Mouse (Mus musculus): ENCODE measurements around the gene Tcta.
"Not testable (repeated sequence)": the region's sequence is repeated elsewhere in the genome, so short reads cannot be mapped to it uniquely, and the experiment has no call there.

Gene Tcta

DNA sequence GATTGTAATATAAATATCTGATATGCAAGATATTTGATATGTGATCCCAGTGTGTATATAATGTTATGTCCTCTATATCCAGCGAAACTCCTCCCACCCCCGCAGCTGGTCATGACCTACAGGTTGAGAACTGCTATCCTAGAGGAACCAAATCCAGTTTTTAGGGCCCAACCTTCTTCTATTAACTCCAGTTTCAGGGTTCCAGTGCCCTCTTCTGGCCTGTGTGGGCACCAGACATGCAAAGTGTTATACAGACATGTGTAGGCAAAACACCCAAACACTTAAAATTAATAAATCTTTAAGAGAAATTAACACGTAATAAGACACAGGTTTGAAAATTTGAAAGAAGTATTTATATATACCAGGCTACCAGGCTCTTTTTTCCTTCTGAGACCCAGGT lies 11.6 kb upstream of the Tcta start:
- no peak for DNase-seq (ENCODE audit: low spot score in 2 of 2)

DNA sequence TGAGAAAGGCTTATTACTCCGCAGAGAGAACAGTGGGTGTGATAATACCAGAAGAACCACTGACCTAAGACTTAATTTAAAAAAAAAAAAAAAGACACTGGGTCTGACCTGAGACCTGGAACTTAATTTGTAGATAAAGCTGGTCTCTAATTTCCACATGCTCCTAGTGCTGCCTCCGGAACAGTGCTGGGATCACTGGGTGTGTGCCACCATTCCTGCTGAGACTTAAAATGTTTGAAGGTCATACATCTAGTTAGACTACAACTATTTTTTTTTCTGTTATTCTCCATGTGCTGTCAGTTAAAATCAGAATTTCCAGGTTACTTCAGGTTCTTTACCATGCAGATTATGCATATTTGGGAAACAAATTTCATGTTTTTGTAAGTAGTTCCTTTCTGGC lies 2.2 kb upstream of the Tcta start:
- DNase-seq (ENCODE audit: low spot score in 2 of 2): no peak

DNA sequence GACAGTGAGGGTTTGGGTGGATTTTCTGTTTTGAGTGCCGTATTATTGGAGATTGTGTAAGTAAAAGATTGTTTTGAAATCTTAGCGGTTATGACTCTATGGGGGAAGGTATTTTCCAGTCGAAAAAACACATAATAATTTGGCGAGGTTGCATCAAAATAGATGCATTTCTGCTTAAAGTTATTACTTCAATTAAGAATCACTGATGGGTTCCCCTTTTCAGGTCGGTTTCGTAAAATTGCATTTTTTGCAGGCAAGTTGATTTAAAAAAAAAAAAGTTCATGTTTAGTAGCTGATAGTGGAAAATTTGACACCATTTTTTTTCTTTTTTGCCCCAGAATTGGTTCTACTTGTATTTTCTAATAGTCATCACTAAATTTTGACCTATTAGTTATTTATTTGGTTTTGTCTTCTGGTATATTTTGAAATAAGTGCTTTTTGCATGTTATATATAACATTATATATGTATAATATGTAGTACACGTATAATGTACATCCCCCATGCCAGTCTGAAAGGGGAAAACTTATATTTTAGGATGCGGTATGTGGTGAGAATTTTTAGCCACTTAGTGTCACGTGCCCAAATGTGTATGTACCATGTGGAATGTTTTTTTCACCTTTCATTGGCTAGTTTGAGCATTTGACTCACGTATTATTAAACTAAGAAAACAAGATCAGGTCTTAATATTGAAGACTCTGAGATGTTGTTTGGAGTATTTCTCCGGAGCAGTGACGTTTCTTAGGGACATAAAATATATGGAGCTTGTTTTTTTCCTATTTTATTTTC lies 1.3 kb upstream of the Tcta start:
- no peak for DNase-seq (ENCODE audit: low spot score in 2 of 2)

DNA sequence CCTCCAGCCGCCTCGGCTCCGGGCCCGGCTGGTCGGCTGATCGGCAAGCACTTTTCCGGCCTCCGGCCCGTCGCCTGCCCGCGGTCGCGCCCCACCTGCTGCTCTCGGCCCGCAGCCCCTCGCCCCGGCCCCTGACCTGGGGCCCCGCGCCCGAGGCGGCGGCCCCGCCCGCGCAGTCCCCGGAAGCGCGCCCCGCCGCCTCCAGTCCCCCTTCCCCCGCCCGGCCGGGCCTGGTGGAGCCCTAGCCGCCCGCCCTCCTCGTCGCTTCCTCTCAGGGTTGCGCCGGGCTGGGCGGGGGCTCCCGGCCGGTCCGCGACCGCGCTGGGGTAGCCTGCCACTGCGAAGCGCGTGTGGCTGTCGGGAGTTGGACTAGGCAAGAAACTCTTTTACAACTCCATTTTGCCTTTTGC lies 616 bp upstream of the Tcta start:
- peak in 1 of 2 experiments; percentile 41 for DNase-seq (ENCODE audit: low spot score in 2 of 2)

DNA sequence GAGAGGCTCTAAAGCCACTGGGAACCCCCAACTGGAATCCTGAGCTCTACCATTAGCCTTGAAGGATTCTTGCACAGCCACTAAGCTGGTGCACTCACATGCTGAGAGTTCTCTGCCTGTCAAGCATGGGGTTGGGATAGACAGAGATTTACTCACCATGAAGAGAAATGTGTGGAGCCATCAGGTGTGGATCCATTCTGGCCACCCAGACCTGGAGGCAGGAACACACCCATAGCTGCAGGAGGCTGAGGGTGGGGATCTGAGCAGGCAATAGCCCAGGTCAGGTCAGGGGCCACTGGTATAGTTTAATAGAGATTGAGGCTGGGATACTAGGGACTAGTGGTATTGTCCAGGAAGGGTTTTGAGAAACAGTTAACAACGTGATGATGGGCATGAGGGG lies 790 bp downstream of the Tcta start:
- DNase-seq (ENCODE audit: low spot score in 2 of 2): no peak

DNA sequence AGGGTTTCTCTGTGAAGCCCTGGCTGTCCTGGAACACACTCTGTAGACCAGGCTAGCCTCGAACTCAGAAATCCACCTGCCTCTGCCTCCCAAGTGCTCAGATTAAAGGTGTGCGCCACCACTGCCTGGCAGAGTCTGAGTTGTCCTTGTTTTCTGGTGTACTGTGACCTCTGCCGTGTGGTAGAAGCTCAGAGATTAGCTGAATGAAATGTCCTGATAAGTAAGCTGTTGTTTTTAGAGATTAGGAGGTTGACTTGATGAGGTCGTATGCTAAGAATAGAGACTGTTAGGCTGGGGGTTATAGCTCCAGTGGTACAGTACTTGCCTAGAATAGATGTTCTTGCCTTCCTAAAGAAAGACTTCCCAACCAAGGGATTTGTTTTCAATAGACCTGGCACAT lies 1.2 kb downstream of the Tcta start:
- DNase-seq (ENCODE audit: low spot score in 2 of 2): no peak

DNA sequence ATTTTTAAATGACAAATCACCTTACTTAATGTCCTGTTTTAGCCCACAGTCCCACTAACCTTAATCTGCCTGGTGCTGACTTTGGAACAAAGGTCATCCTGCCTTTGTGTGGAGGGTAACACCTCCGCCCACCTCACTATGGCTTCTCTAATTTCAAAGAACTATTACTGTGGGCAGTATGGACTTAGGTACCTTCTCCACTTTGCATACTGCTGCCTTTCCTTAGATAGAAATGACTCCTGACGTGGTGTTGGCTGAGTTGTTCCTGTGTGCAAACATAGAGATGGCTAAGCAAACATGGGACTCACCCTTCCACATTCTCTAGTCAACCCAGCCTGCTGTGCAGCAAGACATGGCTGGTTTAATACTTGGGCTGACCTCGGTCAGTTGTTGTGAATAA lies 4.1 kb downstream of the Tcta start:
- DNase-seq (ENCODE audit: low spot score in 2 of 2): no peak

DNA sequence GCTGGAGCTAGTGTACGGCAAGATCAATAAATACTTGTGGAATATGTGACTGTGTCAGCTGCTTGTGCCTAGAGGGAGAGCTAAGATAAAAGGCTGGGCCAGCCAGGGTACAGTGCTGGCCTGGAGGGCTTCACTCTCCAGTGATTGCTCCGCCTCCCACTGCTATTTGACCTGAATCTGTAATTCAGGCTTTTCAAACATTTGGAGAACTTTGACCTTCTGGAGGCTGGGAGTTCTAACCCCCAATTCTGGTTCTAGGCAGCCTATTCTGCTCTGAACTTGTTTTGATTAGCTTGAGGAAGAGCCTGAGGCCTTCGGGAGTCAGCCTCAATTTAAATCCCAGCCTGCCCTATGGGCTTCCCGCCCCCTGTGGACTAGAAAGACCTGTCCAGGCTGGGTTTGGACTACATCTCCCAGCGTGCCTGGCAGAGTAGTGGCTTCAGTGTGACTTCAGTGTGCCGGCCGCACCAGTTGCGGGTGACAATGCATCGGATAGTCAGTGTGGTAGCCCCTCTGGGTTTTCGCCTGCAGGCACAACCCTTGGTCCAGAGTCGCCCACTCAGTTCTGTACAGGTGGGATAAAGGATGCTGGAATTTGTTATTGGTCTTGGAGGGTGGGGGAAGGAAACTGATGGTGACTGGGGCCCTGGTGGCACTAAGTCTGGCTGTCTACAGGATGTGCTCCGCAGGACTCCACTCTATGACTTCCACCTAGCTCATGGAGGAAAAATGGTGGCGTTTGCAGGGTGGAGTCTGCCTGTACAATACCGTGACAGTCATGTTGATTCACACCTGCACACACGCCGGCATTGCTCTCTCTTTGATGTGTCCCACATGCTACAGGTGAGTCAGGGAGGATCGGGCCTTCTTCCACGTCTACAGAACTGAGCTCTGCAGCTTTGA lies 9.3 kb downstream of the Tcta start, which contains the start of gene Amt:
Amt (plus strand) TSS at position 401 of the 903 bp plus-strand sequence.
- no peak for DNase-seq (ENCODE audit: low spot score in 2 of 2)

DNA sequence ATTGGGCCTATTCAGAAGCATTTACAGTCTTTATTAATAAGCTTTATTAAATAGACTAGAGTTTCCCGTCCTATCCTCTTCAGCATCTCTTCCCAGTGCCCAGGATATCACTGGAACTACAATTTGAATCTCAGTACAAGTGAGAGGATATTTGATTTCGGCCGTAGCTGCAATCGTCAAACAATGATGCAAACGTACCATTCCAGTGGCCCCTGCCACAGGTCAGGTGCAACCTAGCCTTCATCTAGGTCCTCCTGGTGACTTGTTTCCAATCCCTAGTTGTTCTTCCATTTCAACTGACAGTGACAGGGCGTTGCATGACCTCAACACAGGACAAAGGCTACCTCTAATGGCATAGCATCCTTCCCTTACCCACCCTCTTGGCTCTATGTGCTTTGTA lies 15.2 kb downstream of the Tcta start:
- no peak for DNase-seq (ENCODE audit: low spot score in 2 of 2)

DNA sequence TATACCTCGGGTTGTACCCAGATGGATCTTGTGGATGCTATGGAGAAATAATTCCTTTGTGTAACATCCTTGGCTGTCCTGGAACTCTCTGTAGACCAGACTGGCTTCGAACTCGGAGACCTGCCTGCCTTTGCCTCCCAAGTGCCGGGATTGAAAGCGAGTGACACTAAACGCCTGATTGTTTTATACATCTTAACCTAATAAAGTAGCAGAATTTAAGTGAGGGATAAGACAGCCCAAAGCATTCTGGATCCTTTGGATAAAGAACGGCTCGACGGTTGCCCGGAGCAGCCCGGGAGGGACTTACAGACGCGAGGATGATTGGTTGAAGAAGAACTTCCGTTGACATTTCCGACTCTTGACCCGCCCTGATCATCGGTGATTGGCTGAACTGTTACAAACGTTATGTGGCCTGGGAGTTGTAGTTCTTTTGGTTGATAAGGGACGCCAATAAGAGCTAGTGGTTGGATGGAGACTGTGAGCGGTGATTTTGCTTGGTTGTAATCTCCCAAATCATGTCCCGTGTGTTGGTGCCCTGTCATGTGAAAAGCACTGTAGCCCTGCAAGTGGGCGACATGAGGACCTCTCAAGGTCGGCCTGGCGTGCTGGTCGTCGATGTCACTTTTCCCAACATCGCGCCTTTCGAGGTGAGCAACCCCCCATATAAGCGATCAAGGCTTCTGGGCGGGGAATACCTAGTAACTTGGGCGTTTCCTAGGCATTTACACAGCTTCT lies 15.8 kb downstream of the Tcta start, which contains the start of gene Nicn1:
Nicn1 (plus strand) TSS at position 414 of the 735 bp plus-strand sequence.
- DNase-seq (ENCODE audit: low spot score in 2 of 2): peak; percentile 93 to 97

DNA sequence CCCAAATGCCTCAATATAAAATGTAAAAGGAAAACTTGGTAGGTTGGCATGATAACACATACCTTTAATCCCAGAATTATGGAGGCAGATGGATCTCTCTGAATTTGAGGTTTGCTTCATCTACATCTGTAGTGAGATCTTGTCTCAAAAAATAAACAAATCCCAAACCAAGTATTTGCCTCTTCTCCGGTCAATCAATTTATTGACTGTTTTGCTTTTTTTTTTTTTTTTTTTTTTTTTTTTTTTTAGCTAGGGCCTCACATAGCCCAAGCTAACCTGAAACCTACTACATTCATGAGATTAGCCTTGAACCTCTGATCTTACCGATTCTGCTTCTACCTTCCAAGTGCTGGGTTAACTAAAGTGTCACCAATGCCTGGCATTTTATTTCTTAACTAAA lies 16.6 kb downstream of the Tcta start:
- DNase-seq (ENCODE audit: low spot score in 2 of 2): no peak

DNA sequence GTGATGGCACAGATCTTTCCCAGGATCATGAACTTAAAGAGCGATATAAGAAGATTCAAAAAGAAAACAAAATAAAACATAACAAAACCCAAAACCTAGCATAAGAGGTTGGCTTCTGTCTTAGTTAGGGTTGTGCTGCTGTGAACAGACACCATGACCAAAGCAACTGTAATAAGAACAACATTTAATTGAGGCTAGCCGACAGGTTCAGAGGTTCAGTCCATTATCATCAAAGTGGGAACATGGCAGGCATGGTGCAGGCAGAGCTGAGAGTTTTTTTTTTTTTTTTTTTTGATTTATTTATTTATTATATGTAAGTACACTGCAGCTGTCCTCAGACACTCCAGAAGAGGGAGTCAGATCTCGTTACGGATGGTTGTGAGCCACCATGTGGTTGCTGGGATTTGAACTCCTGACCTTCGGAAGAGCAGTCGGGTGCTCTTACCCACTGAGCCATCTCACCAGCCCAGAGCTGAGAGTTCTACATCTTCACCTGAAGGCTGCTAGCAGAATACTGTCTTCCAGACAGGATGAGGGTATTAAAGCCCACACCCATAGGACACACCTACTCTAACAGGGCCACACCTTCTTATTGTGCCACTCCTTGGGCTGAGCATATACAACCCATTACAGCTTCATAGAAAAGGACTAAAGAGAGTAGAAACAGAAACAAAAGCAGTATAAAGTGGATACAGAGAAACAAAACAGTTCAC lies 18.3 kb downstream of the Tcta start:
- DNase-seq (ENCODE audit: low spot score in 2 of 2): not testable (repeated sequence)

DNA sequence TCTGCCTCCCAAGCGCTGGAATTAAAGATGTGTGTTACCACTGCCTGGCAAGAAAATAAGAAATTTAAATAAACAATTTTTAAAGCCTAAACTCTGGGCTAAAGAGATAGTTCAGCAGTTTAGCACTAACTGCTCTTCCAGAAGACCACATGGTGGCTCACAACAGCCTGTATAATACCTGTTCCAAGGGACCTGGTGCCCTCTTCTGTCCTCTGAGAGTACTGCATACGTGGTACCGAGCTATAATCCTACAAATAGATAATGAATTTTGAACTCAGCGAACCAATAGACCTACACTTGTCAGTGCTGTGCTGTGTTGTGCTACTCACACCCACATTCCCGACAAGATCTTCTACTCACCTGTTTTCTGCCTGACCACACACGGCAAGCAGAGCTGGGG lies 21.6 kb downstream of the Tcta start:
- peak in 1 of 2 experiments; percentile 45 for DNase-seq (ENCODE audit: low spot score in 2 of 2)

DNA sequence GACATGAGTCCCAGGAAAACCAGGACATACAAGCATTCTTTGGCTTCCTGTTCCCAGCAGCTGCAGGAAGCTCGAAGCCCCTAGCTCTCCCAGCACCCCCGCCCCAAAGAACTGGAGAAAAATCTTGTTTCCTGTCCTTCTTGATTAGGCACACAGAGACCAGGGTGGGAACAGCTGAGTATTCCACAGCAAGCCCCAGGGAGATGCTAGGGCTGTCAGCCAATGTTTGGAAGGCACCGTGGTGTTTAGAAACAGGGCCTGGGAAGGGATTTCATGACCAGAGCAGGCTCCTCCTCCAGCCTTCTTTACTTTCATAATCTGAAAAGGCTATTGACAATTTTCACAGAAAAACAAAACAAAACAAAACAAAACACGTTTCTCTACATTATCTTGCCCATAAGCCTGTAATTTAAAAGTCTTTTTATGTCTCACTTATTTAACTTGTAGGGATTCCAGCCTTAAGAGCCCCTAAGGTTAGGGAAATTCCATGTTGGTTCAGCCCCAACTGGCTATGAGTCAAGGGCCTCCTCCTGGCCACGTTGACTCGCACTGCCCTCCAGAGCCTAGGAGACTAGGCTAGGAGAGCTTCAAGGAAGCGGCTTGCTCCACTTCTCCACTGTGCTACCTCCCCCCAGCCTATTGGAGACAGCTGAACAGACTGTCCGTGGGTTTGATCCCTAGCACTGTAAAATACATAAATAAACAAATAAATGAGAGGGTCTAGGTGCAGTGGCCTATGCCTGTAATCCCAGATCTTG lies 25.7 kb downstream of the Tcta start:
- no peak for DNase-seq (ENCODE audit: low spot score in 2 of 2)

DNA sequence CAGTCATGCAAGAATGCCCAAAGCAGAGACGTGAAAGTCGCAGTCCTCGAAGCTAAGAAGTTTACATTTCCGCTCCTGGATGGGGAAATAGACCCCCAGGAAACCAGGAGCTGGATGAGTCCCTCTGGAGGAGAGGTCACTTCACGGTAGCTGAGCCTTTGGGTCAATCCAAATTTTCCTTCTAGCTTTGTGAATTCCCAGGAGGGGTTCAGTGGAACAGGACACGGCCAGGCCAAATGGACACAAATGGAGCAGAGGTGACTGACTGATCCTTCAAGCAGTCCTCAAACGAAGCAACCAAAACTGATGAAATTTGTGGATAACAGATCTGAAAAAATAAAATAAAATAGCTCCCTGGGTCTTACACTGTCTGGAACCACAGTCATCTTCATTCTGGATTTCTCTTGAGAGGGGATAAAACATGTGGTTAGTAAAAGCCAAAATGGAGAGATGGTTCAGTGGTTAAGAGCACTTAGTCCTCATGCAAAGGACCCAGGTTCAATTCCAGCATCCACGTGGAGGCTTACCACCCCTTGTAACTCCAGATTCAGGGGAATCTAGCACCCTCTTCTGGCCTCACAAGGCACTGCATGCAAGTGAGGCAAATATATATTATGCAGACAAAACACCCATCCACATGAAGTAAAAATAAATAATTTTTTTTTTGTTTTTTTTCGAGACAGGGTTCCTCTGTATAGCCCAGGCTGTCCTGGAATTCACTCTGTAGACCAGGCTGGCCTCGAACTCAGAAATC lies 27.1 kb downstream of the Tcta start:
- no peak for DNase-seq (ENCODE audit: low spot score in 2 of 2)

DNA sequence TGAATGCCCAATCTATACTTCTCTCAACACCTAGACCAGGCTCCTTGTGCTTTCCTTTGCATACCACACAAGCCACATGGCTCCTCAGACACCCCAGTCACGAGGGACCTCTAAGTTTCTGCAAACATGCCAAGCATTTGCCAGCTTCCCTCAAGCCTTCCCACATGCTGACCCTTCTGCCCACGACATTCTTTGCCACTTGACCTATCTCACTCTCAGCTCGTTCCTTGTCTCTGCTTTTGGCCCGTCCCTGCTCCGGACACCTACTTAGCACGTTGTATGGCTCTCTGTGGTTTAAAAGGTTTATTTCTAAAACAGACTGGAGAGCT lies 30.7 kb downstream of the Tcta start:
- DNase-seq (ENCODE audit: low spot score in 2 of 2): no peak

DNA sequence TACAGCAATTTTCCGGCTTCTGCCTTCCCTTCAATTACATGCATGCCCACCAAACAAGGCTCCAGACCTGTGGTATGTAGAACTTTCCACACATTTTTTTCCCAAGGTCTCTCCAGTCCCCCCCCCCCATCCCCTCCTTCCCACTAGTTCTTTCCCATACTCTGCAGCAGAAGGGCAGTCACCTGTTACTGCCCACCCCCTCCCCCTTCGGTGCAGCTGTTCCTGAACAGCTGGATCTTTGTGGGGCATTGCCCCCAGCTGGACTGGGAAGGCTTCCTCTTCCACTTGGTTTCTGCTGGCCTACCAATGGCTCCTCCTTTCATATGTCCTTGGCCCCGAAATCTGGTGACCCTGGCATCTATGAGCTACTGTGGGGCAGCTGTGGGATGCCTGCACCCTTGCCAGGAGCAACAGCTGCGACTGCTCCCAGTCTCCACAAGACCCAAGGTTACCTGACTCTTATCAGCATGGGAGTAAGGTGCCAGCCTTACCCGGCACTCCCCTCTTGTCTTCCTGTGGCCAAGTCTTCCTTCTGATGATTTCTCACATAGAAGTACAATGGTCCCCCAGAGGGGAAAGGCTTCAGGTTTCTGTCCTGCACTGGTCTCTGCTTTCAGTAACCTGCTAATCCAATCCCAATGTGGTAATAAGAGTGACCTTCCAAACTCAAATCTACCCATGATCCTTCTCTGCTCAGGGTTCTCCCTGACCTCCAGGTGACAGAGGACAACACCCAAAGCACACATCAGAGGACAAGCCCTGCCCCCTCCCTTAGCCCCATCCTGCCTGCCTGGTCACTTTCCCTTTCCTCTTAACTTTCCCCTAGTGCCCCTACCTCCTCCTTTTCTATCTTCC lies 31.3 kb downstream of the Tcta start:
- no peak for DNase-seq (ENCODE audit: low spot score in 2 of 2)

DNA sequence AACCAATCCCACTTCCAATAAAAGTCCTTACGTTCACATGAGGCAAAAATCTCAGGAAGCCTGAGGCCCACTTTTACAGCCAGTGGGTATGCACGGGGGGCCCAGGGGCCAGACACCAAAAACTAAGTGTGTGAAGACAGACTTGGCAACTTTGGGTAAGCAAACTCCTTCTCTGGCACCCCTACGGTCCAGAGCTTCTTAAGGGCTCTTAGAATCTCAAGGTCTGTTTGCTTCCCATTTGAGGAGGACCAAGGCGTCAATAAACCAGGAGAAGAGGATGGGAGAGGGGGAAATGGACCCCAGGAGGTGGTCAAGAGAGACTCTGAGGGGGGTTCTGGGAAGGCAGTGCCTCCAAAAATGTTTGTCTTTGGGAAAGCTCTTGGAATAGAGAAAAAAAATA lies 32.5 kb downstream of the Tcta start:
- no peak for DNase-seq (ENCODE audit: low spot score in 2 of 2)

DNA sequence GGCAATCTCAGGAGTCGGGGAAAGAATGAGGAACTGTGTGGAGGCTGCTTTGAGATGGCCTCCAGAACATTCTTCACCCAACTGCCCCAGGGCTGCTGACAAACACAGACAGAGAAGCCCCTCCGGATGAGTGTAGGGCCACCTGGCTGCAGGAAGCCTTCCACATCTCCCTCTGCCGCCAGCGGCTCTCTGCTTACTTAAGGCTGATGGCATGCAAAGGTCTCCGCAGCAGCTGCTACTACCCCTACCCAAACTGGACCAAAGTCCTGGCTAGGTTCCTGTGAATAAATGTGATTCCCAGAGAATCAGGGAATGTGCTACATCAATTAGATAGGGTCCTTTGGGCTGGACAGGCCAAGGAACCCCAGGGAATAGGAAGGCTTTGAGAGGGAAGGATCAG lies 33.3 kb downstream of the Tcta start:
- DNase-seq (ENCODE audit: low spot score in 2 of 2): no peak

Measured in right cerebral cortex, postnatal 36 days (tissue).